Mouse (Mus musculus) embryo, embryonic 11 days (tissue): ENCODE measurements at regions not wholly inside any gene's neighbourhood (a gene's known extent, or its start where the extent isn't known, plus 50 kb on each side); places are given as distances from the start of the nearest gene placed in this dataset.

Experiments used
- DNase-seq: peaks from one replicate; pipeline ENCODE4 v3.0.0-alpha.2; 2015

GRCm38 (mm10) chr8:86353816-86354215, 226.7 kb downstream of the Abcc12 start:
- DNase-seq = no peak

GRCm38 (mm10) chr8:86351545-86352190, 228.8 kb downstream of the Abcc12 start:
- DNase-seq = no peak

- no peak for DNase-seq
Measured at GRCm38 (mm10) chr8:86350128-86350527, 230.4 kb downstream of the Abcc12 start.

- no peak for DNase-seq
Measured at GRCm38 (mm10) chr8:86342016-86342684, 238.3 kb downstream of the Abcc12 start.

DNA sequence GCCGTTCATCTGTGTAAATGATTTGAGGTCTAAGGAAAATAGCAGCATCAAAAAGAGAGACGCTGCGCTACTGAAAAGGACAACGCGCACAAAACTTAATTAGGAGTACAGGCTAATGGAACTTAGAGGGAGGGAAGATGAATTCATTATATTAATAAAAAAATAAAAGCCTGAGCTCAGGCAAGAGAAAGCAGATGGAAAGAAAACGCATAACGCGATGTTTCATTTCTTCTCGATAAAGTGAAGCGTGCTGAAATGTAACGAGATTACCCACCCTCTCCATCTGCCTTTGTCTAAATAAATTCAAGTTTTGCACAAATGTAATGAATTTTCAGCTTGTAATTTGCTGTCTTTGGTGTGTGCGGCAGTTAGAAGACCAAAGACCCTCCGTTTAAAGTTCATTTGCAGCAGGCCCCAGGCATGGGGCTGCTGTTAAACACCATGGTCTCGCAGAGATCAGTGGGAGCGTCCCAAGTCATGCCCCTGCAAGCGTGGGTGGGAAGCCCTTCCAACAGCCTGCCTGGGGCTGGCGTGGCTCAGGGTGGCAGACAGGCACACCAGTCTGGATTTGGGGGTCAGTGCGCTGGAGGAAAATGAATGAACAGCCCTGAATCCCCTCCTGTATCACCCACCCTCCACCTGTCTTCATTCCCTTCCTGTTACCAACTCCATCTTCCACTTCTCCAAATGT, 241.8 kb downstream of the Abcc12 start:
- DNase-seq = no peak

DNA sequence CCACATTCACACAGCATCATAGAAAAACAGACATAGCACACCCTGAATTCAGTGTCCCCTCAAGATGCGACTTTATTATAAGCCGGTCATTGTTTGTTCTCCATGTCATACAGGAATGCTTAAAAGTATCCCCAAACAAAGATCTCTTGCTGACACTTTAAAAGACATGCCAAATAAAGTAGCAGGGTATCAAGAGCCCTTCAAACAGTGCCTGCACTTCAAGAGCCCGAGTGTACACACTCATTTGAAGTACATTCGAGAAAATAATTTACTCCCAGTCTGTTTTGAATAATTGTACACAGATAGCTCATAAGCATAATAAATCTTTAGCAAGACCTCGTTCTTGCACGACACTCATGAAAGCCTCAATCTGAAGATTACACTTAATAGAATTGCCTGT, 249.1 kb downstream of the Abcc12 start:
- no peak for DNase-seq

GRCm38 (mm10) chr8:86328626-86329025, 251.9 kb downstream of the Abcc12 start:
- peak; percentile 7 for DNase-seq

GRCm38 (mm10) chr8:86327982-86328381, 252.5 kb downstream of the Abcc12 start:
- no peak for DNase-seq

GRCm38 (mm10) chr8:86325040-86325439, 255.4 kb downstream of the Abcc12 start:
- DNase-seq = no peak

DNA sequence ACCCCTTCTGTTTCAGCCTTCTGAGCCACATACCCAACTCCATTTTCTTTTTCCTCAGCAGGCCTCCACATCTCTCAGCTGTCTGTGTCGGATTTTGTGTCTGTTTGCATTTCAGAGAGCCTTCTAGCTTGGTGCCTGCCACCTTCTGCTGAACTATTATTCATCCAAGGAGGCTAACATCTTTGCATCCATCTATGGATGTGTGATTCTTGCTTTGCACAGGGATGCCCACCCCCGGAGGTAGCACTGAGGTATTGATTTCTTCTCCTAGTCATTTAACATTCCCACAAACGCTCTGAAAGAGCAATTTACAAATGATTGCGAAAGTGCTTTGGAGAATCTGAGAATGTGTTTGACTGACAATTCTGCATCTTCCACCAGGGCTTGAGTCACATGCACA, 255.9 kb downstream of the Abcc12 start:
- DNase-seq = no peak

GRCm38 (mm10) chr8:86323823-86324222, 256.7 kb downstream of the Abcc12 start:
- no peak for DNase-seq

DNA sequence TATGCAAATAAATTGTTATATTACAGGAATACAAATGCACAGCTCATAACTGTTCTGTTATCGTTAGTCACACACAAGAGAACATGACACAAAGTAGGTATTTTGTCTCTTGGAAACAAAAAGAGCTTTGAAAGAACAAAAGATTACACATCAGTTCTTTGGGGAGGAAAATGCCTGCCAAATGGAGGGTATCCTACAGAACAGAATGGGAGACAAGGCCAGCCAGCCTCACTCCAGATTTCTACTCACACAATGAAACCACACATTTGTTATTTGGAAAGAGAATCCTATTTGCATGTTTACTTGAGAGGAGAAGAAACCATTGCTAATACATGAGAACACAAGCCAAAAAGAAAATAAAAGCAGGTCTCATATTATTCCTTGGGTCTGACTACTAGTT, 258.0 kb downstream of the Abcc12 start:
- DNase-seq = no peak

GRCm38 (mm10) chr8:86320938-86321337, 259.5 kb downstream of the Abcc12 start:
- DNase-seq = no peak

- no peak for DNase-seq
Measured at GRCm38 (mm10) chr8:86318531-86318930, 262.0 kb downstream of the Abcc12 start.

- DNase-seq = no peak
Measured at GRCm38 (mm10) chr8:86316236-86316635, 264.2 kb downstream of the Abcc12 start.

DNA sequence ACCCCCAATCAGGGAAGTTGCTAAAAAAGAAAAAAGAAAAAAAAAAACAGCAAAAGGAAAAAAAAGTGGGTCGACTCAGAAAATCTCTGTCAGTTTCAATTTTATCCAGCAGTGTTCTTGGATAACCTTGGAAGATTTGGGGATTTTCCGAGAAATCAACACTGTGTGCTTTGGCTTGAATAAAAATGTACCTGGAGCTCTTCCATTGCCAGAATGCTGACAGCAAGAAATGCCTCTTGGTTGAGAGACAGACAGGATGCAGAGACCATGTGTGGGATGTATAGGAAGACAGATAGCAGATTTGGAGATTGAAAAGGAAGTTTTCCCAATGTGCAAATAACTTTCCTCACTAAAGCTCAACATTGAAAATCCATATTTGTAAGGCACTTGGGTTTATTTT, 271.0 kb downstream of the Abcc12 start:
- no peak for DNase-seq

GRCm38 (mm10) chr8:86307339-86307738, 273.1 kb downstream of the Abcc12 start:
- no peak for DNase-seq

- DNase-seq = no peak
Measured at GRCm38 (mm10) chr8:86301885-86302509, 278.5 kb downstream of the Abcc12 start.

DNA sequence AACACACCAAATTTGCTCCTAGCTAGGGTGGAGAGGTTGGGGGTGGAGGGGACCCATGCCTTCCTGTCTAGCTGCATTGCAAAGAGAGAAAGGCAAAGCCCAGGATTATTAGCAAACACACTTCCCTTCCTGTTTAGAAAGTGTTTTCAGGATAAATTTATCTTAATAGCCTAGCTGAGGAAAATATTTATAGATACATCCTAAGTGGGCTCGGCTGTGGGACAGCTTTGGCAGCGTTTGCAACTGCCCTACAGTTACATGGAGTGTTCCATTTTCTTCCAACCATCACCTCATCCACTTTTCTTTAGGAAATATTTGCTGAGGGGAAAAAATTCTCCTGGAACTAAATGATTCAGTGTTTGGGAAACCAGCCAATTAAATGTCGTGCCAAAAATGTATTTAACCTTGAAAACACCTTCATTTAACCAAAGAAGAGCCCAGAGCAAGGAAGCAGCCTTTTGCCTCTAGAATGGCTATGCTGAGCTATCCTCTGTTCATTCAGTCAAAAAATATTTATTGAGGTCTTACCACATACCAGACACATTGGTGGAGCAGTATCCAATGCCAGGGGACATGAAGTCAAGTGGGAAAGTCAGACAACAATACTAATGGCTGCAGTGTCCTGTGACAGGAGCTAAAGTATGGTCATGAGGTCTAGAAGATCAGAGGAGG, 291.6 kb downstream of the Abcc12 start:
- no peak for DNase-seq

DNA sequence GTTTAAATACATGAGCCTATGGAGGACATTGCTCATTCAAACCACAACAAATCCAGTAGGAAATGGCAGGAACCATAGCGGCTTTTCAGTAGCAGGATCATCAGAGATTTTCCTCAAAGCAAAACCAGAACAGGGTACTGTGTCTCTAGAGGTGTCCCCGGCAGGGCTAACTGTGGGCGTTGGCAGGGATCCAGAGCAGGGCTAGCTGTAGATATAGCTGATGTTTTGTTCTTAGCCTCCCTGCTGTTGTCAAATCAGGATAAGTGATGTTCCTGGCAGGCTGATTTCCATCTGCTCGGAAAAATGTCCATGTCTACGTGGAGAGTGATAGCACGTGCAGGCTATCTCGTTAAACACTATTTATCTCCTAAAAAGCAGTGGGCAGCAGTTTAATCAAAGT, 297.6 kb downstream of the Abcc12 start:
- no peak for DNase-seq

DNA sequence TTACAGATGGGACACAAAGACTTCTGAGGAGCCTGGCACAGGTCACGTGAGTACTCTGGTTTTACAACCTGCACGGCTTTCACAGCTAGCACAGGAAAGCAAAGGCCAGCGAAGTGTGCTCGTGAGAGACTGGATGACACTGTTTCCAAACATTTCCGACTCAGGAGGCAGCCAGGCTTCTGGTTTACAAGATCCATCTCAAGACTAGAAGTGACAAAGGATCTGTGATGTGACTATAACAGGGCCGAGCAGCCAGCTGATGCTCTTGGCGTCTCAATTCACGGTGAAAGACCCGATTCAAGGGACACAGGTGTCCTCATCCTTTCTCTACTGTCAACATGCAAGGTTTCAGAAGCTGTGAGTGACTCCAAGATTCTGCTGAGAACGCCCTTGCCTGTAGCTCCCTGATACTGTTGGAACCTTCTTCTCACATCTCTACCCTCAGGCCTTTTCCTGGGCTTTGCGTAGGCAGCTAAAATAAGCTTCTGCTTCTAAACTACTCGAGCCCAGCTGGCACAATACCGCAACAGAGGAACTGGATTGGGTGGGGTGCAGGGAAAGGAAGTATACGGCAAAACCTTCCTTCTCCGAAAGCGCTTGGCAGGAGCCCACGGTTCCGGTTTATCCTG, 300.3 kb downstream of the Abcc12 start:
- DNase-seq = no peak

GRCm38 (mm10) chr8:86275699-86276098, 304.8 kb downstream of the Abcc12 start:
- no peak for DNase-seq

GRCm38 (mm10) chr8:86273811-86274210, 306.7 kb downstream of the Abcc12 start:
- DNase-seq = peak; percentile 71
